Mouse (Mus musculus): Measurements from ENCODE around the gene Ankrd39. TPM values are rescaled to one million over a fixed set of nuclear protein-coding genes. Genes with fewer than 3 reads are reported as not detected.

Gene Ankrd39
- total and polyA plus RNA-seq, 2 experiments from 2014 or later, result 30.4 to 34.3 TPM

GRCm38 (mm10) chr1:36582211-36582610 lies 35.0 kb upstream of the Ankrd39 start:
- no peak overlapping the region for H3K27ac ChIP-seq (ENCODE audit: low read depth, low read length)
- WGBS, result 75% methylated on average over 8 of the region's 8 CpGs
- H3K27me3 ChIP-seq (ENCODE audit: insufficient read depth, low read length), result no peaks in the 10 kb centered on the region

GRCm38 (mm10) chr1:36581260-36581659 lies 34.0 kb upstream of the Ankrd39 start:
- Histone ChIP-seq H3K27me3 (ENCODE audit: insufficient read depth, low read length) (no peaks in the 10 kb centered on the region), H3K36me3 (ENCODE audit: insufficient read depth, low read length) (no peaks in the 10 kb centered on the region), H3K9ac (replicated peaks; ENCODE audit: low read length, poor library complexity, severe bottlenecking) (0 out of 2 replicates have a peak overlapping the region, but pooled peaks have one; percentile 34), H3K4me1 (ENCODE audit: insufficient read depth, low read length) (peaks cover 6% of the 10 kb centered on the region), H3K4me3 (ENCODE audit: low read depth, low read length) (no peak overlapping the region), H3K9me3 (ENCODE audit: low read length) (no peaks in the 10 kb centered on the region), H3K27ac (ENCODE audit: low read depth, low read length) (peak overlapping the region; percentile 80; the same call in 1 of the 2 replicates), H3K4me2 (ENCODE audit: low read depth, low read length, poor library complexity, severe bottlenecking) (no peak overlapping the region)
- ATAC-seq (ENCODE audit: low FRiP score) (no peak), DNase-seq (ENCODE audit: low spot score) (no peak)
- WGBS, result 49% methylated on average over 5 of the region's 5 CpGs
- no peak for TF ChIP-seq CTCF (IDR thresholded peaks at IDR 0.05)

More at GRCm38 (mm10) chr1:36582211-36582610, 35.0 kb upstream of the Ankrd39 start:
- H3K4me3 ChIP-seq (ENCODE audit: low read depth, low read length), result no peak overlapping the region
- H3K4me1 ChIP-seq (ENCODE audit: insufficient read depth, low read length), result peaks cover 6% of the 10 kb centered on the region
- TF ChIP-seq CTCF (IDR thresholded peaks at IDR 0.05), result no peak
- no peak for ATAC-seq (ENCODE audit: low FRiP score)
- H3K4me2 ChIP-seq (ENCODE audit: low read depth, low read length, poor library complexity, severe bottlenecking), result no peak overlapping the region
- no peak overlapping the region for H3K9ac ChIP-seq (replicated peaks; ENCODE audit: low read length, poor library complexity, severe bottlenecking)
- no peaks in the 10 kb centered on the region for H3K36me3 ChIP-seq (ENCODE audit: insufficient read depth, low read length)
- no peak for DNase-seq (ENCODE audit: low spot score)
- no peaks in the 10 kb centered on the region for H3K9me3 ChIP-seq (ENCODE audit: low read length)

- H3K4me2 ChIP-seq (ENCODE audit: low read depth, low read length, poor library complexity, severe bottlenecking), result peak overlapping the region; percentile 24; the same call in 1 of the 2 replicates
- H3K4me3 ChIP-seq (ENCODE audit: low read depth, low read length), result no peak overlapping the region
- TF ChIP-seq CTCF (IDR thresholded peaks at IDR 0.05), result no peak
- no peaks in the 10 kb centered on the region for H3K27me3 ChIP-seq (ENCODE audit: insufficient read depth, low read length)
- H3K27ac ChIP-seq (ENCODE audit: low read depth, low read length), result peak overlapping the region; percentile 80
- peak overlapping the region; percentile 34 for H3K9ac ChIP-seq (replicated peaks; ENCODE audit: low read length, poor library complexity, severe bottlenecking)
- no peaks in the 10 kb centered on the region for H3K9me3 ChIP-seq (ENCODE audit: low read length)
- 6% methylated on average over 17 of the region's 17 CpGs for WGBS
- H3K36me3 ChIP-seq (ENCODE audit: insufficient read depth, low read length), result no peaks in the 10 kb centered on the region
- DNase-seq (ENCODE audit: low spot score) (peak; percentile 70), ATAC-seq (ENCODE audit: low FRiP score) (peak; percentile 84)
- H3K4me1 ChIP-seq (ENCODE audit: insufficient read depth, low read length), result peaks cover 6% of the 10 kb centered on the region
These were observed 33.4 kb upstream of the Ankrd39 start for GRCm38 (mm10) chr1:36580384-36581207.

GRCm38 (mm10) chr1:36579974-36580383 lies 32.7 kb upstream of the Ankrd39 start:
- H3K4me1 ChIP-seq (ENCODE audit: insufficient read depth, low read length), result peaks cover 6% of the 10 kb centered on the region
- H3K27ac ChIP-seq (ENCODE audit: low read depth, low read length), result peak overlapping the region; percentile 80
- no peaks in the 10 kb centered on the region for H3K27me3 ChIP-seq (ENCODE audit: insufficient read depth, low read length)
- TF ChIP-seq CTCF (IDR thresholded peaks at IDR 0.05), result no peak
- H3K9me3 ChIP-seq (ENCODE audit: low read length), result no peaks in the 10 kb centered on the region
- DNase-seq (ENCODE audit: low spot score) (no peak), ATAC-seq (ENCODE audit: low FRiP score) (peak; percentile 50)
- H3K9ac ChIP-seq (replicated peaks; ENCODE audit: low read length, poor library complexity, severe bottlenecking), result peak overlapping the region; percentile 34
- no peaks in the 10 kb centered on the region for H3K36me3 ChIP-seq (ENCODE audit: insufficient read depth, low read length)
- no peak overlapping the region for H3K4me2 ChIP-seq (ENCODE audit: low read depth, low read length, poor library complexity, severe bottlenecking)
- WGBS, result 20% methylated on average over 6 of the region's 6 CpGs
- no peak overlapping the region for H3K4me3 ChIP-seq (ENCODE audit: low read depth, low read length)

- TF ChIP-seq CTCF (IDR thresholded peaks at IDR 0.05), result no peak
- H3K36me3 ChIP-seq (ENCODE audit: insufficient read depth, low read length), result no peaks in the 10 kb centered on the region
- no peak for ATAC-seq (ENCODE audit: low FRiP score)
- H3K4me2 ChIP-seq (ENCODE audit: low read depth, low read length, poor library complexity, severe bottlenecking), result no peak overlapping the region
- H3K27ac ChIP-seq (ENCODE audit: low read depth, low read length), result no peak overlapping the region
- DNase-seq (ENCODE audit: low spot score), result no peak
- WGBS, result 81% methylated on average over 6 of the region's 6 CpGs
- no peak overlapping the region for H3K4me3 ChIP-seq (ENCODE audit: low read depth, low read length)
- no peaks in the 10 kb centered on the region for H3K27me3 ChIP-seq (ENCODE audit: insufficient read depth, low read length)
- peaks cover 6% of the 10 kb centered on the region for H3K4me1 ChIP-seq (ENCODE audit: insufficient read depth, low read length)
- H3K9me3 ChIP-seq (ENCODE audit: low read length), result no peaks in the 10 kb centered on the region
- H3K9ac ChIP-seq (replicated peaks; ENCODE audit: low read length, poor library complexity, severe bottlenecking), result no peak overlapping the region
These were observed 29.9 kb upstream of the Ankrd39 start for GRCm38 (mm10) chr1:36576991-36577675.

- peaks cover 6% of the 10 kb centered on the region for H3K4me1 ChIP-seq (ENCODE audit: insufficient read depth, low read length)
- no peak overlapping the region for H3K27ac ChIP-seq (ENCODE audit: low read depth, low read length)
- ATAC-seq (ENCODE audit: low FRiP score), result no peak
- no peaks in the 10 kb centered on the region for H3K27me3 ChIP-seq (ENCODE audit: insufficient read depth, low read length)
- no peak overlapping the region for H3K9ac ChIP-seq (replicated peaks; ENCODE audit: low read length, poor library complexity, severe bottlenecking)
- H3K4me2 ChIP-seq (ENCODE audit: low read depth, low read length, poor library complexity, severe bottlenecking), result no peak overlapping the region
- no peaks in the 10 kb centered on the region for H3K9me3 ChIP-seq (ENCODE audit: low read length)
- 64% methylated on average over 6 of the region's 6 CpGs for WGBS
- H3K36me3 ChIP-seq (ENCODE audit: insufficient read depth, low read length), result no peaks in the 10 kb centered on the region
- no peak for TF ChIP-seq CTCF (IDR thresholded peaks at IDR 0.05)
- no peak overlapping the region for H3K4me3 ChIP-seq (ENCODE audit: low read depth, low read length)
- DNase-seq (ENCODE audit: low spot score), result no peak
These were observed 28.1 kb upstream of the Ankrd39 start for GRCm38 (mm10) chr1:36575347-36575746.

Measured in midbrain, postnatal 0 days (tissue).